Mouse (Mus musculus) megakaryocyte, embryonic 14.5 days (primary cell): ENCODE data around the gene Gpr119.

ENCODE experiments used
- FLI1 ChIP-seq: IDR thresholded peaks from 2 replicates; pipeline ENCODE4 v1.6.1; 2012; ENCODE audit warnings: low read length, inconsistent platforms, mixed read lengths
- GATA1 ChIP-seq: IDR thresholded peaks from 3 replicates; pipeline ENCODE4 v1.6.1; 2012; ENCODE audit warnings: mixed read lengths, low read length, inconsistent platforms, borderline replicate concordance

DNA sequence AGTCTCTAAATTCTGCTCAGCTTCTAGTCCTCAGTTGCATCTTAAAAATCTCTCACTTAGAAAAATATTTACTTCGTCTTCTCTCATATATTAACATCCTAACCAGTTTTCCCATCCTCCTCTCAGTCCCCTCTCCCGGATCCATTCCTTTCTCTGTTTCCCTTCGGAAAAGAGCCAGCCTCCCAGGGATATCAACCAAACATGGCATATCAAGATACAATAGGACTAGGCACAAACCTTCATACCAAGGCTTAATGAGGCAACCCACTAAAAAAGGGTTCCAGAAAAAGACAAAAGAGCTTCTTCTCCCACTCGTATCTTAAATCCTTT, 51.3 kb downstream of the Gpr119 start:
- TF ChIP-seq GATA1 (no peak), FLI1 (no peak)
